Mouse (Mus musculus): ENCODE data around the gene Ifit3b. TPM values are rescaled to one million over a fixed set of nuclear protein-coding genes. Genes with fewer than 3 reads are reported as not detected.

Gene Ifit3b
- total and polyA plus RNA-seq, 3 experiments: not detected

DNA sequence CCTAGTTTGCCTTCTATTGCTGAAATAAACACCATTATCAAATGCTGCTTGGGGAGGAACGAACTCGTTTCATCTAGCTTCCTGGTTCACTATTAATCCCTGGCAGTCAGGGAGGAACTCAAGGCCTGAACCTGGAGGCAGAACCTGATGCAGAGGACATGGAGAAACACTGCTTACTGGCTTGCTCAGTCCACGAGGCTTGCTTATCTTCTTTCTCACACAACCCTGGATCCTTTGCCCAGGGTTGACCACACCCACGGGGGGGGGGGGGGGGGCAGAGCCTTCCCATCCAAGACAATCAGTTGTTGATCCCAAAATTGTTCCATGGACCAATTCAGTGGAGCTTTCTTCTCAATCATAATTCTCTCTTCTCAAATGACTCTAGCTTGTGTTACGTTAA, 55.0 kb downstream of the Ifit3b start:
- Histone ChIP-seq H3K79me2 (replicated peaks; ENCODE audit: control insufficient read depth, extremely low read depth, insufficient read depth, poor library complexity, severe bottlenecking) (no peaks in the 10 kb centered on the region), H3K9me3 (replicated peaks; ENCODE audit: low read length) (no peaks in the 10 kb centered on the region), H3K9ac (ENCODE audit: insufficient read depth, low read depth) (no peak overlapping the region), H3K4me3 (replicated peaks in 1 of 3; ENCODE audit: low read depth in 2 of 3, low read length in 2 of 3, poor library complexity in 1 of 3) (no peak overlapping the region), H3K36me3 (replicated peaks in 1 of 2; ENCODE audit: control insufficient read depth in 1 of 2, insufficient read depth in 1 of 2, low read length in 1 of 2) (no peaks in the 10 kb centered on the region), H3K27ac (ENCODE audit: insufficient read depth, low read depth) (no peak overlapping the region), H3K4me2 (ENCODE audit: insufficient read depth, low read depth, poor library complexity, severe bottlenecking) (peak overlapping the region; percentile 25; the same call in 1 of the 2 replicates), H3K27me3 (replicated peaks) (no peaks in the 10 kb centered on the region), H3K4me1 (ENCODE audit: control insufficient read depth in 1 of 2, insufficient read depth in 2 of 2) (peaks cover 0 to 4% of the 10 kb centered on the region in 2 experiments; a peak in 1 of 4 replicates)
- in situ Hi-C loops (cut with MboI; ENCODE audit: low pct_ligation_motif_present, low pct_unique_long_range_greater_than_20kb, low sequenced_read_pairs): loop anchor here (10.0 kb wide), 2 partner anchors 118 to 328 kb away; no protein-coding TSS in a partner anchor
- no peak for DNase-seq (ENCODE audit: extremely low read depth)
- dilution Hi-C loops (cut with MboI; ENCODE audit: extremely low pct_ligation_motif_present, extremely low pct_unique_long_range_greater_than_20kb, low sequenced_read_pairs): no loop called here
- TF ChIP-seq MAFK (IDR thresholded peaks at IDR 0.05; ENCODE audit: insufficient replicate concordance, low read length) (no peak), CHD1 (IDR thresholded peaks at IDR 0.05; ENCODE audit: low read depth, low read length) (no peak), ETS1 (conservative IDR thresholded peaks at IDR 0.05; ENCODE audit: low read depth, low read length) (no peak), TBP (conservative IDR thresholded peaks at IDR 0.05; ENCODE audit: low read depth, low read length) (no peak), NRF1 (IDR thresholded peaks at IDR 0.05; ENCODE audit: low read depth, low read length) (no peak), MYC (IDR thresholded peaks at IDR 0.05; ENCODE audit: low read depth, low read length) (no peak), GABPA (IDR thresholded peaks at IDR 0.05; ENCODE audit: insufficient replicate concordance, low read depth, low read length) (no peak), KAT2A (IDR thresholded peaks at IDR 0.05; ENCODE audit: insufficient replicate concordance, low read length) (no peak), RAD21 (IDR thresholded peaks at IDR 0.05; ENCODE audit: low read depth, low read length) (no peak), RCOR1 (conservative IDR thresholded peaks at IDR 0.05; ENCODE audit: low read depth, low read length) (no peak)

Other genes starting within 250 kb of the Ifit3b start
- not detected in 2 replicates for gene Ch25h, start 132.8 kb upstream of the Ifit3b start, total RNA-seq (2012; rRNA removed)
- not detected in 2 replicates for gene Ch25h, start 132.8 kb upstream of the Ifit3b start, total RNA-seq (2014; rRNA removed)
- gene Ch25h, start 132.8 kb upstream of the Ifit3b start, polyA plus RNA-seq (2012; ENCODE audit: insufficient read length, low read depth): not detected in 2 replicates
- gene Lipa, start 80.5 kb upstream of the Ifit3b start, total RNA-seq (2012; rRNA removed): 17.7 and 19.3 TPM in 2 replicates
- gene Lipa, start 80.5 kb upstream of the Ifit3b start, total RNA-seq (2014; rRNA removed): 38.1 and 43.5 TPM in 2 replicates
- gene Lipa, start 80.5 kb upstream of the Ifit3b start, polyA plus RNA-seq (2012; ENCODE audit: insufficient read length, low read depth): 55.7 and 63.4 TPM in 2 replicates
- gene Ifit2, start 57.3 kb upstream of the Ifit3b start, total RNA-seq (2012; rRNA removed): 0.72 and 0.97 TPM in 2 replicates
- gene Ifit2, start 57.3 kb upstream of the Ifit3b start, total RNA-seq (2014; rRNA removed): 8.8 and 10.1 TPM in 2 replicates
- gene Ifit2, start 57.3 kb upstream of the Ifit3b start, polyA plus RNA-seq (2012; ENCODE audit: insufficient read length, low read depth): 5.7 and 6.0 TPM in 2 replicates
- gene Ifit3, start 24.4 kb upstream of the Ifit3b start, total RNA-seq (2012; rRNA removed): 0.08 and 0.13 TPM in 2 replicates
- gene Ifit3, start 24.4 kb upstream of the Ifit3b start, total RNA-seq (2014; rRNA removed): 0.65 and 1.0 TPM in 2 replicates
- 0.87 and 1.0 TPM in 2 replicates for gene Ifit3, start 24.4 kb upstream of the Ifit3b start, polyA plus RNA-seq (2012; ENCODE audit: insufficient read length, low read depth)
- not detected in 2 replicates for gene Ifit1bl1, start 6.0 kb upstream of the Ifit3b start, total RNA-seq (2012; rRNA removed)
- 0.09 TPM in 1 of 2 replicates, not detected in the other for gene Ifit1bl1, start 6.0 kb upstream of the Ifit3b start, total RNA-seq (2014; rRNA removed)
- 0.15 and 0.26 TPM in 2 replicates for gene Ifit1bl1, start 6.0 kb upstream of the Ifit3b start, polyA plus RNA-seq (2012; ENCODE audit: insufficient read length, low read depth)
- gene Ifit1bl2, start 32.8 kb downstream of the Ifit3b start, total RNA-seq (2012; rRNA removed): not detected in 2 replicates
- gene Ifit1bl2, start 32.8 kb downstream of the Ifit3b start, total RNA-seq (2014; rRNA removed): 0.08 TPM in 2 replicates
- 0.15 and 0.24 TPM in 2 replicates for gene Ifit1bl2, start 32.8 kb downstream of the Ifit3b start, polyA plus RNA-seq (2012; ENCODE audit: insufficient read length, low read depth)
- gene Ifit1, start 32.9 kb downstream of the Ifit3b start, total RNA-seq (2012; rRNA removed): 0.25 TPM in 2 replicates
- gene Ifit1, start 32.9 kb downstream of the Ifit3b start, total RNA-seq (2014; rRNA removed): 1.4 and 1.8 TPM in 2 replicates
- gene Ifit1, start 32.9 kb downstream of the Ifit3b start, polyA plus RNA-seq (2012; ENCODE audit: insufficient read length, low read depth): 2.3 and 2.5 TPM in 2 replicates
- 0.08 TPM in 2 replicates for gene Slc16a12, start 139.3 kb downstream of the Ifit3b start, total RNA-seq (2012; rRNA removed)
- 0.08 and 0.46 TPM in 2 replicates for gene Slc16a12, start 139.3 kb downstream of the Ifit3b start, total RNA-seq (2014; rRNA removed)
- gene Slc16a12, start 139.3 kb downstream of the Ifit3b start, polyA plus RNA-seq (2012; ENCODE audit: insufficient read length, low read depth): 0.16 TPM in 1 of 2 replicates, not detected in the other

Data from CH12.LX (cell line).